Mouse (Mus musculus) brain, embryonic 14.5 days (tissue): ENCODE results near the gene Olfr1426. TPM values are rescaled to one million over a fixed set of nuclear protein-coding genes. Genes with fewer than 3 reads are reported as not detected.

Experiments used
- DNase-seq: peaks from one replicate; pipeline ENCODE4 v3.0.0-alpha.2; 2011; ENCODE audit warnings: low read depth
- CTCF ChIP-seq: fragments of 200-500 bp; IDR thresholded peaks from 2 replicates; pipeline ENCODE4 v1.5.1; 2012; ENCODE audit warnings: inconsistent platforms, mild to moderate bottlenecking, moderate library complexity, borderline replicate concordance; ENCODE audit not compliant: insufficient read depth, insufficient read length; ENCODE audit errors: extremely low read depth
- POLR2A ChIP-seq: fragments of 200-500 bp; IDR thresholded peaks from 2 replicates; pipeline ENCODE4 v1.6.1; 2012; ENCODE audit warnings: mild to moderate bottlenecking, inconsistent platforms, borderline replicate concordance; ENCODE audit not compliant: poor library complexity, insufficient read depth, insufficient read length, severe bottlenecking; ENCODE audit errors: extremely low read depth
- polyA plus RNA-seq: library from polyadenylated mRNA; depleted of rRNA; stranded (reverse); fragments of >200 nt; gene quantifications from 2 replicates; pipeline ENCODE4 v1.2.3, GENCODE M21; 2012; rRNA removed

The Olfr1426 gene
- polyA plus RNA-seq, 1 experiment, result not detected

- no peak for DNase-seq
- TF ChIP-seq CTCF, result no peak
- TF ChIP-seq POLR2A, result no peak
Measured at GRCm38 (mm10) chr19:12037727-12038126, 54.1 kb downstream of the Olfr1426 start.

Other genes with a start within 250 kb of the Olfr1426 start
- gene Olfr1418, start 230.9 kb downstream of the Olfr1426 start, polyA plus RNA-seq, result not detected in 2 replicates
- 0.05 TPM in 2 replicates for gene Olfr1419, start 216.9 kb downstream of the Olfr1426 start, polyA plus RNA-seq
- not detected in 2 replicates for gene Olfr1420, start 205.4 kb downstream of the Olfr1426 start, polyA plus RNA-seq
- gene Patl1, start 179.6 kb downstream of the Olfr1426 start, polyA plus RNA-seq, result 38.0 and 38.6 TPM in 2 replicates
- 31.1 and 35.8 TPM in 2 replicates for gene Osbp, start 126.1 kb downstream of the Olfr1426 start, polyA plus RNA-seq
- gene Olfr1423, start 50.7 kb downstream of the Olfr1426 start, polyA plus RNA-seq, result not detected in 2 replicates
- not detected in 2 replicates for gene Olfr1424, start 29.3 kb downstream of the Olfr1426 start, polyA plus RNA-seq
- not detected in 2 replicates for gene Olfr1425, start 14.3 kb downstream of the Olfr1426 start, polyA plus RNA-seq
- not detected in 2 replicates for gene Olfr1427, start 11.3 kb upstream of the Olfr1426 start, polyA plus RNA-seq
- not detected in 2 replicates for gene Olfr1428, start 23.9 kb upstream of the Olfr1426 start, polyA plus RNA-seq
- gene Olfr76, start 31.2 kb upstream of the Olfr1426 start, polyA plus RNA-seq, result not detected in 2 replicates
- gene Olfr1555-ps1, start 78.1 kb upstream of the Olfr1426 start, polyA plus RNA-seq, result not detected in 2 replicates
- not detected in 2 replicates for gene Olfr1431, start 108.6 kb upstream of the Olfr1426 start, polyA plus RNA-seq
- not detected in 2 replicates for gene Olfr1432, start 140.6 kb upstream of the Olfr1426 start, polyA plus RNA-seq
- gene Olfr262, start 149.6 kb upstream of the Olfr1426 start, polyA plus RNA-seq, result not detected in 2 replicates
- not detected in 2 replicates for gene Olfr235, start 169.0 kb upstream of the Olfr1426 start, polyA plus RNA-seq
- gene Olfr1434, start 187.8 kb upstream of the Olfr1426 start, polyA plus RNA-seq, result not detected in 2 replicates
- gene Olfr1436, start 207.1 kb upstream of the Olfr1426 start, polyA plus RNA-seq, result not detected in 2 replicates
- gene Olfr1437, start 233.1 kb upstream of the Olfr1426 start, polyA plus RNA-seq, result not detected in 2 replicates
- not detected in 2 replicates for gene Olfr1438-ps1, start 243.9 kb upstream of the Olfr1426 start, polyA plus RNA-seq